Mouse (Mus musculus) embryonic facial prominence, embryonic 14.5 days (tissue): Measurements from ENCODE around the gene Tmem108. TPM values are rescaled to one million over a fixed set of nuclear protein-coding genes. Genes with fewer than 3 reads are reported as not detected.
A peak's percentile ranks its signal among the peaks of the same experiment; 100 is the strongest.

ENCODE experiments used
- ATAC-seq: fragments of 200-750 bp; cut with Nextera tagmentation; 2 replicates; pipeline ENCODE4 v1.8.0; 2017; ENCODE audit warnings: low read depth, moderate number of reproducible peaks, moderate TSS enrichment
- DNase-seq: peaks from one replicate; pipeline ENCODE4 v3.0.0-alpha.2; 2015; ENCODE audit warnings: low spot score
- H3K27ac ChIP-seq: fragments of 300-500 bp; sonication (generic); replicated peaks from 2 replicates; pipeline ENCODE4 v1.5.1; 2014; ENCODE audit warnings: low read depth, mild to moderate bottlenecking, low read length, moderate library complexity
- H3K27me3 ChIP-seq: fragments of 300-500 bp; sonication (generic); replicated peaks from 2 replicates; pipeline ENCODE4 v1.6.1; 2014; ENCODE audit warnings: low read length; ENCODE audit not compliant: control insufficient read depth, insufficient read depth
- H3K36me3 ChIP-seq: fragments of 300-500 bp; sonication (generic); 2 replicates; pipeline ENCODE4 v1.6.1; 2014; ENCODE audit warnings: low read length, mixed read lengths; ENCODE audit not compliant: control insufficient read depth, insufficient read depth
- H3K4me1 ChIP-seq: fragments of 300-500 bp; sonication (generic); 2 replicates; pipeline ENCODE4 v1.6.1; 2014; ENCODE audit warnings: antibody characterized with exemption, low read length; ENCODE audit not compliant: control insufficient read depth, insufficient read depth
- H3K4me2 ChIP-seq: fragments of 300-500 bp; sonication (generic); 2 replicates; pipeline ENCODE4 v1.6.1; 2014; ENCODE audit warnings: low read depth, mild to moderate bottlenecking, low read length, moderate library complexity, mixed read lengths
- H3K4me3 ChIP-seq: fragments of 300-500 bp; sonication (generic); 2 replicates; pipeline ENCODE4 v1.5.1; 2014; ENCODE audit warnings: low read depth, mild to moderate bottlenecking, low read length
- H3K9ac ChIP-seq: fragments of 300-500 bp; sonication (generic); 2 replicates; pipeline ENCODE4 v1.6.1; 2014; ENCODE audit warnings: low read depth, mild to moderate bottlenecking, low read length, moderate library complexity, mixed read lengths
- H3K9me3 ChIP-seq: fragments of 300-500 bp; sonication (generic); 2 replicates; pipeline ENCODE4 v1.6.1; 2016; ENCODE audit warnings: low read length; ENCODE audit not compliant: control insufficient read depth
- WGBS: fragments of 180-500 bp; shearing (Covaris S2); extraction: QIAGEN DNeasy Blood & Tissue Kit; methylation state at CpG from one replicate; pipeline ENCODE4 v1.1.7; 2014; 5-methylcytosine and 5-hydroxymethylcytosine counted together
- polyA plus RNA-seq: library from polyadenylated mRNA; unstranded; fragments of >200 nt; fragmentation: Nextera tagmentation; extraction: Ambion mirVana; gene quantifications from 2 replicates; pipeline ENCODE4 v1.2.1, GENCODE M21; 2014

The Tmem108 gene
- polyA plus RNA-seq, 1 experiment from 2014 or later: 9.9 TPM

- 87% methylated on average over 4 of the region's 4 CpGs for WGBS
- no peak overlapping the region for H3K4me3 ChIP-seq
- H3K4me2 ChIP-seq: no peak overlapping the region
- DNase-seq: no peak
- H3K9ac ChIP-seq: no peak overlapping the region
- 0 out of 2 replicates have a peak, but pooled peaks cover 4% of the 10 kb centered on the region for H3K9me3 ChIP-seq
- ATAC-seq: no peak
- no peaks in the 10 kb centered on the region for H3K36me3 ChIP-seq
- H3K27me3 ChIP-seq: no peaks in the 10 kb centered on the region
- no peak overlapping the region for H3K27ac ChIP-seq
- no peaks in the 10 kb centered on the region for H3K4me1 ChIP-seq
These were observed 22.6 kb downstream of the Tmem108 start for GRCm38 (mm10) chr9:103739062-103739461.

GRCm38 (mm10) chr9:103729716-103730115 lies 31.9 kb downstream of the Tmem108 start:
- WGBS: 82% methylated on average over 2 of the region's 2 CpGs
- no peaks in the 10 kb centered on the region for H3K9me3 ChIP-seq
- H3K4me3 ChIP-seq: no peak overlapping the region
- no peak overlapping the region for H3K27ac ChIP-seq
- H3K9ac ChIP-seq: no peak overlapping the region
- ATAC-seq: no peak
- no peaks in the 10 kb centered on the region for H3K36me3 ChIP-seq
- no peak for DNase-seq
- H3K27me3 ChIP-seq: no peaks in the 10 kb centered on the region
- no peak overlapping the region for H3K4me2 ChIP-seq
- peaks cover 10% of the 10 kb centered on the region for H3K4me1 ChIP-seq

GRCm38 (mm10) chr9:103726751-103727462 lies 34.7 kb downstream of the Tmem108 start:
- H3K9me3 ChIP-seq: no peaks in the 10 kb centered on the region
- no peak overlapping the region for H3K9ac ChIP-seq
- H3K36me3 ChIP-seq: no peaks in the 10 kb centered on the region
- H3K4me2 ChIP-seq: no peak overlapping the region
- H3K27ac ChIP-seq: no peak overlapping the region
- H3K4me3 ChIP-seq: no peak overlapping the region
- ATAC-seq (no peak), DNase-seq (peak; percentile 14)
- H3K27me3 ChIP-seq: no peaks in the 10 kb centered on the region
- H3K4me1 ChIP-seq: peaks cover 10% of the 10 kb centered on the region
- 73% methylated on average over 16 of the region's 16 CpGs for WGBS

GRCm38 (mm10) chr9:103725497-103725896 lies 36.1 kb downstream of the Tmem108 start:
- WGBS: 84% methylated on average over 7 of the region's 7 CpGs
- ATAC-seq: no peak
- H3K4me1 ChIP-seq: peaks cover 10% of the 10 kb centered on the region
- no peak overlapping the region for H3K9ac ChIP-seq
- no peak overlapping the region for H3K4me3 ChIP-seq
- H3K4me2 ChIP-seq: no peak overlapping the region
- no peaks in the 10 kb centered on the region for H3K36me3 ChIP-seq
- H3K27ac ChIP-seq: no peak overlapping the region
- no peak for DNase-seq
- H3K9me3 ChIP-seq: no peaks in the 10 kb centered on the region
- H3K27me3 ChIP-seq: no peaks in the 10 kb centered on the region

- Histone ChIP-seq H3K4me1 (peaks cover 5% of the 10 kb centered on the region), H3K27ac (no peak overlapping the region), H3K4me2 (no peak overlapping the region), H3K4me3 (no peak overlapping the region), H3K9ac (no peak overlapping the region), H3K36me3 (no peaks in the 10 kb centered on the region), H3K27me3 (no peaks in the 10 kb centered on the region), H3K9me3 (no peaks in the 10 kb centered on the region)
- 93% methylated on average over 3 of the region's 3 CpGs for WGBS
- DNase-seq: no peak
- no peak for ATAC-seq
These were observed 40.2 kb downstream of the Tmem108 start for GRCm38 (mm10) chr9:103721486-103721885.

GRCm38 (mm10) chr9:103721081-103721480 lies 40.6 kb downstream of the Tmem108 start:
- H3K4me2 ChIP-seq: no peak overlapping the region
- H3K4me3 ChIP-seq: no peak overlapping the region
- no peak for DNase-seq
- H3K9ac ChIP-seq: no peak overlapping the region
- H3K9me3 ChIP-seq: no peaks in the 10 kb centered on the region
- ATAC-seq: no peak
- peaks cover 3% of the 10 kb centered on the region for H3K4me1 ChIP-seq
- no peak overlapping the region for H3K27ac ChIP-seq
- H3K27me3 ChIP-seq: no peaks in the 10 kb centered on the region
- H3K36me3 ChIP-seq: no peaks in the 10 kb centered on the region
- 80% methylated on average over 8 of the region's 8 CpGs for WGBS

- DNase-seq (no peak), ATAC-seq (no peak)
- no peak overlapping the region for H3K4me2 ChIP-seq
- H3K27ac ChIP-seq: no peak overlapping the region
- no peaks in the 10 kb centered on the region for H3K27me3 ChIP-seq
- no peaks in the 10 kb centered on the region for H3K9me3 ChIP-seq
- 86% methylated on average over 11 of the region's 11 CpGs for WGBS
- H3K4me3 ChIP-seq: no peak overlapping the region
- no peaks in the 10 kb centered on the region for H3K4me1 ChIP-seq
- H3K36me3 ChIP-seq: no peaks in the 10 kb centered on the region
- no peak overlapping the region for H3K9ac ChIP-seq
These were observed 41.6 kb downstream of the Tmem108 start for GRCm38 (mm10) chr9:103720021-103720420.

- DNase-seq: no peak
- no peaks in the 10 kb centered on the region for H3K27me3 ChIP-seq
- no peak overlapping the region for H3K27ac ChIP-seq
- WGBS: 85% methylated on average over 13 of the region's 13 CpGs
- H3K4me3 ChIP-seq: no peak overlapping the region
- no peak for ATAC-seq
- H3K9ac ChIP-seq: no peak overlapping the region
- H3K4me2 ChIP-seq: no peak overlapping the region
- no peaks in the 10 kb centered on the region for H3K4me1 ChIP-seq
- H3K9me3 ChIP-seq: no peaks in the 10 kb centered on the region
- no peaks in the 10 kb centered on the region for H3K36me3 ChIP-seq
These were observed 45.6 kb downstream of the Tmem108 start for GRCm38 (mm10) chr9:103716002-103716401.

- WGBS: 94% methylated on average over 4 of the region's 4 CpGs
- H3K4me1 ChIP-seq: no peaks in the 10 kb centered on the region
These were observed 46.3 kb downstream of the Tmem108 start for GRCm38 (mm10) chr9:103715352-103715751.

More at GRCm38 (mm10) chr9:103715352-103715751, 46.3 kb downstream of the Tmem108 start:
- Histone ChIP-seq H3K4me2 (no peak overlapping the region), H3K4me3 (no peak overlapping the region), H3K9me3 (no peaks in the 10 kb centered on the region), H3K27ac (no peak overlapping the region), H3K9ac (no peak overlapping the region), H3K36me3 (no peaks in the 10 kb centered on the region), H3K27me3 (no peaks in the 10 kb centered on the region)
- ATAC-seq (no peak), DNase-seq (no peak)
